Mouse (Mus musculus) spleen, adult 2 months (tissue): ENCODE measurements around the gene Tns1. TPM values are rescaled to one million over a fixed set of nuclear protein-coding genes. Genes with fewer than 3 reads are reported as not detected.
A peak's percentile ranks its signal among the peaks of the same experiment; 100 is the strongest.

Experiments used
- DNase-seq, 2 experiments: peaks; one replicate each; pipeline versions ENCODE4 v3.0.0 to v3.0.0-alpha.2; 2012 to 2021; ENCODE audit warnings: low spot score in 2 of 2, low read depth in 1 of 2
- H3K27ac ChIP-seq: fragments of 200-500 bp; 2 replicates; pipeline ENCODE4 v1.5.1; 2012; ENCODE audit warnings: low read length, inconsistent platforms; ENCODE audit not compliant: insufficient read depth
- H3K27me3 ChIP-seq: fragments of 200-500 bp; 2 replicates; pipeline ENCODE4 v1.6.1; 2012; ENCODE audit warnings: mild to moderate bottlenecking, moderate library complexity, low read length, inconsistent platforms; ENCODE audit not compliant: control insufficient read depth, insufficient read depth
- H3K36me3 ChIP-seq: fragments of 200-500 bp; 2 replicates; pipeline ENCODE4 v1.6.1; 2012; ENCODE audit warnings: mild to moderate bottlenecking, low read length, inconsistent platforms; ENCODE audit not compliant: control insufficient read depth, insufficient read depth
- H3K4me1 ChIP-seq: fragments of 200-500 bp; 2 replicates; pipeline ENCODE4 v1.6.1; 2011; ENCODE audit warnings: inconsistent platforms; ENCODE audit not compliant: control insufficient read depth, insufficient read depth, insufficient read length
- H3K4me3 ChIP-seq: fragments of 200-500 bp; 2 replicates; pipeline ENCODE4 v1.5.1; 2011; ENCODE audit warnings: mild to moderate bottlenecking, inconsistent platforms; ENCODE audit not compliant: insufficient read depth, insufficient read length; ENCODE audit errors: extremely low read depth
- CTCF ChIP-seq: fragments of 200-500 bp; IDR thresholded peaks from 2 replicates; pipeline ENCODE4 v1.5.1; 2011; ENCODE audit warnings: mild to moderate bottlenecking, inconsistent platforms; ENCODE audit not compliant: insufficient read depth, insufficient read length, insufficient replicate concordance; ENCODE audit errors: extremely low read depth
- POLR2A ChIP-seq: fragments of 200-500 bp; IDR thresholded peaks from 2 replicates; pipeline ENCODE4 v1.6.1; 2011; ENCODE audit warnings: low read depth, low read length, inconsistent platforms
- WGBS: fragments of 180-500 bp; shearing (Covaris S2); methylation state at CpG from one replicate; pipeline ENCODE4 v1.1.7; 2018; 5-methylcytosine and 5-hydroxymethylcytosine counted together
- polyA plus RNA-seq: library from polyadenylated mRNA; depleted of rRNA; stranded (reverse); fragments of >200 nt; gene quantifications from 2 replicates; pipeline ENCODE4 v1.2.3, GENCODE M21; 2012

Gene Tns1
- polyA plus RNA-seq, 1 experiment, result 80.4 TPM

- Histone ChIP-seq H3K27me3 (0 out of 2 replicates have a peak, but pooled peaks cover 1% of the 10 kb centered on the region), H3K4me3 (peak overlapping the region; percentile 5; the same call in 1 of the 2 replicates), H3K27ac (no peak overlapping the region), H3K36me3 (no peaks in the 10 kb centered on the region), H3K4me1 (peaks cover 4% of the 10 kb centered on the region; the same call in 1 of the 2 replicates)
- 51% methylated on average over 2 of the region's 2 CpGs for WGBS
- no peak for DNase-seq
- TF ChIP-seq POLR2A (no peak), CTCF (no peak)
Observed at GRCm38 (mm10) chr1:74034736-74035135, 89.5 kb downstream of the Tns1 start.

GRCm38 (mm10) chr1:74034211-74034610 is 90.0 kb downstream of the Tns1 start:
- no peak for TF ChIP-seq POLR2A
- no peak for TF ChIP-seq CTCF
- no peak overlapping the region for H3K27ac ChIP-seq
- DNase-seq, result no peak
- H3K4me3 ChIP-seq, result no peak overlapping the region
- no peaks in the 10 kb centered on the region for H3K36me3 ChIP-seq
- H3K4me1 ChIP-seq, result peaks cover 2% of the 10 kb centered on the region; the same call in 1 of the 2 replicates
- H3K27me3 ChIP-seq, result 0 out of 2 replicates have a peak, but pooled peaks cover 1% of the 10 kb centered on the region

GRCm38 (mm10) chr1:74033407-74033806 is 90.8 kb downstream of the Tns1 start:
- Histone ChIP-seq H3K27ac (no peak overlapping the region), H3K27me3 (0 out of 2 replicates have a peak, but pooled peaks cover 1% of the 10 kb centered on the region), H3K4me3 (no peak overlapping the region), H3K4me1 (no peaks in the 10 kb centered on the region), H3K36me3 (no peaks in the 10 kb centered on the region)
- WGBS, result 88% methylated on average over 4 of the region's 4 CpGs
- no peak for DNase-seq
- TF ChIP-seq CTCF (no peak), POLR2A (no peak)

DNA sequence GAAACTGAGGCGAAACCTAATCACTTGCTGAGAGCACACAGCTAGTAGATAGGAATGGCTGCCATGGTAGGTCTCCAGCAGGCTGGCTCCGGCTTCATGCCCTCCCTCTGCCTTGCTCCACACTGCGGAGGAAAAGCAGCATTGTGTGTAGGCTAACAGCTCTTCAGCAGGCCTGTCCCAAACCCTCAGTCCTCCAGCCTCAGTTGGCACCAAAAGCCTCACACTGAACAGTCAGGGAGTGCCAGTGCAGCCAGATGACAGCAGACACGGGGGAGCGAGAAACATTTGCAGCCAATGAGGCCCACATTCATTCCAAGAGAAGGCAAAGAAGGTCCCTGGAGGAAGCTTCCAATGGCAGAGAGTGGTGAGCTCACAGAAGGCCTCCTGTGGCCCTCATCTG is 91.3 kb downstream of the Tns1 start:
- DNase-seq, result no peak
- H3K4me1 ChIP-seq, result no peaks in the 10 kb centered on the region
- 91% methylated on average over 5 of the region's 5 CpGs for WGBS
- H3K27me3 ChIP-seq, result 0 out of 2 replicates have a peak, but pooled peaks cover 1% of the 10 kb centered on the region
- H3K4me3 ChIP-seq, result no peak overlapping the region
- H3K27ac ChIP-seq, result no peak overlapping the region
- no peak for TF ChIP-seq CTCF
- no peak for TF ChIP-seq POLR2A
- no peaks in the 10 kb centered on the region for H3K36me3 ChIP-seq

DNA sequence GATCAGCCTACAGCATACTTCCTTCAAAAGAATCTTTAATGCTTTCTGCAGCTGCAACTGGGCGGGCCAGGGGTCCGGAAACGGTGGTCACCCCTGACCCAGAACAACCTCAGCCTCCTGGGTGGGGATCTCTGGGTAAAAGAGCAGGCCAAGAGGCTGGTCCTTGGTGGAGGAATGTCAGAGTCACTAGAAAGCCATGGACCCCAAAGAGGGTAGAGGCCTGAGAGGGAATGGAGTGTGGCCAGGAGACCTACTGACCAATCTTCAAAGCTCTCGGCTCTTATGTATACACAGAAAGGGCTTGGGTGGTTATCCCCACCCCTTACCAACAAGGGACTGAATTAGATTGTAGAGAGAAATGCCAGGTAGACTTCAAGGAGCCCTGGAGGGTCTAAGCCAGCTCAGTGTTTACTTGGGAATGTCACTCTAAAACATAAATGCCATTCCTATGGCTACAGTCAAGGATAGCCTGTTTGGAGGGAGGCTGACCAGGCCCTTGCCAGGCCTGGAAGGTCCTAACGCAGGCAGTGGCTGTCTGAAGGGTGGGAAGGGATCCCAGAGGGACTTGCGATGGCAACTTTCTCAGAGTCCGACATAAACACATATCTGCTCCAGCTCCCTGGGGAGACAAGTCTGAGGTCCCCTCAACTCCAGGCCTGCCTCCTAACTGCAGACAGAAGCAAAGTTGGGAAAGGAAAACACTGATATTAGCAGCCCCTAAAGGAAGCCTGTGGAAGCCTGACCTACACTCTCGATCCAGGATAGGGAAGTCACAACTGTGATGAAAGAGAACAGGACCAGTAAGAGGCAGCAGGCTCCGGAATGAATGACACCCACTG is 92.3 kb downstream of the Tns1 start:
- no peak for DNase-seq
- no peak for TF ChIP-seq CTCF
- TF ChIP-seq POLR2A, result no peak
- Histone ChIP-seq H3K27ac (no peak overlapping the region), H3K36me3 (no peaks in the 10 kb centered on the region), H3K4me3 (no peak overlapping the region), H3K4me1 (no peaks in the 10 kb centered on the region), H3K27me3 (0 out of 2 replicates have a peak, but pooled peaks cover 1% of the 10 kb centered on the region)
- WGBS, result 76% methylated on average over 9 of the region's 9 CpGs

GRCm38 (mm10) chr1:74030901-74031360 is 93.3 kb downstream of the Tns1 start:
- no peak for DNase-seq
- TF ChIP-seq POLR2A (no peak), CTCF (no peak)
- 54% methylated on average over 3 of the region's 3 CpGs for WGBS
- Histone ChIP-seq H3K27ac (0 out of 2 replicates have a peak overlapping the region, but pooled peaks have one; percentile 26), H3K4me1 (no peaks in the 10 kb centered on the region), H3K27me3 (no peaks in the 10 kb centered on the region), H3K4me3 (no peak overlapping the region), H3K36me3 (no peaks in the 10 kb centered on the region)

DNA sequence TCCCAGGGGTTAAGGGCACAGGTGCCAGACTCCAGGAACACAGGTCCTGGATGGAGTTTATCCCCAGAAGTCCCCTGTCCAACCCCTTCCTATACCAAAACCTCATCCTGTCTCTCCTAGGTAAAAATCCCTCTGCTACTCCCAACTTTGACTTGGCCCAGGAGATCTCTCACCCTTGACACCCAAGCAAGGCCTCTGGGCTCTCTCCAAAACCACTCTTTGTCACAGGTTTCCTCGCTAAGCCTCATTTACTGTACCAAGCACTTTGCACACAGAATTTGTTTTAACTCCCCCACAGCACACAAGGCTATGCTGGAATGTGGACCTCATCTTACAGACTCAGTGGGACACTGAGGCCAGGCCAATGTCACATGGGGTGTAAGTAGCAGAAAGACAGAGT is 94.0 kb downstream of the Tns1 start:
- DNase-seq, result no peak
- TF ChIP-seq POLR2A (no peak), CTCF (no peak)
- Histone ChIP-seq H3K4me3 (no peak overlapping the region), H3K4me1 (no peaks in the 10 kb centered on the region), H3K27ac (no peak overlapping the region), H3K36me3 (no peaks in the 10 kb centered on the region), H3K27me3 (no peaks in the 10 kb centered on the region)
- 93% methylated on average over 1 of the region's 1 CpGs for WGBS
